Mouse (Mus musculus) E14TG2a.4 (cell line): ENCODE results near the gene Arrdc2.

Experiments
- CTCF ChIP-seq: conservative IDR thresholded peaks from 2 replicates; pipeline ENCODE4 v1.5.1; 2014; ENCODE audit warnings: low read length
- NANOG ChIP-seq: IDR thresholded peaks from 2 replicates; pipeline ENCODE4 v1.6.1; 2014; ENCODE audit warnings: borderline replicate concordance, low read length, mixed read lengths

GRCm38 (mm10) chr8:70801156-70801555, 38.4 kb downstream of the Arrdc2 start:
- TF ChIP-seq CTCF (no peak), NANOG (no peak)
